Mouse (Mus musculus) ES-Bruce4 (cell line): ENCODE data around the gene Marc1. TPM values are rescaled to one million over a fixed set of nuclear protein-coding genes. Genes with fewer than 3 reads are reported as not detected.
A peak's percentile ranks its signal among the peaks of the same experiment; 100 is the strongest.

Experiments used
- H3K27ac ChIP-seq: 2 replicates; pipeline ENCODE4 v1.5.1; 2012; ENCODE audit warnings: low read length, inconsistent platforms; ENCODE audit not compliant: insufficient read depth
- H3K27me3 ChIP-seq: 2 replicates; pipeline ENCODE4 v1.6.1; 2012; ENCODE audit warnings: mild to moderate bottlenecking, low read length, inconsistent platforms; ENCODE audit not compliant: control insufficient read depth, poor library complexity, insufficient read depth, severe bottlenecking
- H3K36me3 ChIP-seq: 2 replicates; pipeline ENCODE4 v1.6.1; 2012; ENCODE audit warnings: inconsistent platforms, mild to moderate bottlenecking, low read length, moderate library complexity; ENCODE audit not compliant: control insufficient read depth, poor library complexity, insufficient read depth, severe bottlenecking
- H3K4me1 ChIP-seq: one replicate; pipeline ENCODE4 v1.8.1; 2011; ENCODE audit warnings: low read length; ENCODE audit not compliant: control insufficient read depth, insufficient read depth
- H3K4me3 ChIP-seq: 2 replicates; pipeline ENCODE4 v1.5.1; 2011; ENCODE audit warnings: low read depth, mild to moderate bottlenecking, low read length
- H3K9ac ChIP-seq: 2 replicates; pipeline ENCODE4 v1.6.1; 2012; ENCODE audit warnings: low read depth, mild to moderate bottlenecking, inconsistent platforms; ENCODE audit not compliant: poor library complexity, severe bottlenecking
- H3K9me3 ChIP-seq: replicated peaks from 2 replicates; pipeline ENCODE4 v1.6.1; 2012; ENCODE audit warnings: mild to moderate bottlenecking, low read length, inconsistent platforms; ENCODE audit not compliant: control insufficient read depth, poor library complexity, insufficient read depth, severe bottlenecking
- CTCF ChIP-seq: IDR thresholded peaks from one replicate; pipeline ENCODE4 v1.8.1; 2011; ENCODE audit warnings: low read depth, low read length
- EP300 ChIP-seq: IDR thresholded peaks from 2 replicates; pipeline ENCODE4 v1.6.1; 2011; ENCODE audit warnings: low read depth, low read length; ENCODE audit not compliant: insufficient read depth
- POLR2A ChIP-seq: IDR thresholded peaks from one replicate; pipeline ENCODE4 v1.8.1; 2011; ENCODE audit warnings: low read length; ENCODE audit not compliant: insufficient read depth
- polyA plus RNA-seq: library from polyadenylated mRNA; stranded (reverse); fragments of >200 nt; gene quantifications from 2 replicates; pipeline ENCODE4 v1.2.4, GENCODE M21; 2011; ENCODE audit warnings: low read depth; ENCODE audit not compliant: missing spikeins, insufficient read depth, insufficient read length

Marc1 gene
- not detected in 2 replicates for polyA plus RNA-seq

GRCm38 (mm10) chr1:184810780-184811575, at the start of gene Marc1:
TSS of gene Marc1 (minus strand) at chr1:184811313.
- no peak within 1 kb of the TSS for H3K27ac ChIP-seq
- no peaks in the 10 kb centered on the region for H3K4me1 ChIP-seq
- no peaks in the 10 kb centered on the region for H3K9me3 ChIP-seq
- peak within 1 kb of the TSS; percentile 7; the same call in 1 of the 2 replicates for H3K9ac ChIP-seq
- H3K36me3 ChIP-seq, result no peaks in the 10 kb centered on the region
- peak within 1 kb of the TSS; percentile 49 for H3K4me3 ChIP-seq
- H3K27me3 ChIP-seq, result no peaks in the 10 kb centered on the region
- TF ChIP-seq CTCF, result no peak
- no peak for TF ChIP-seq EP300
- no peak for TF ChIP-seq POLR2A

DNA sequence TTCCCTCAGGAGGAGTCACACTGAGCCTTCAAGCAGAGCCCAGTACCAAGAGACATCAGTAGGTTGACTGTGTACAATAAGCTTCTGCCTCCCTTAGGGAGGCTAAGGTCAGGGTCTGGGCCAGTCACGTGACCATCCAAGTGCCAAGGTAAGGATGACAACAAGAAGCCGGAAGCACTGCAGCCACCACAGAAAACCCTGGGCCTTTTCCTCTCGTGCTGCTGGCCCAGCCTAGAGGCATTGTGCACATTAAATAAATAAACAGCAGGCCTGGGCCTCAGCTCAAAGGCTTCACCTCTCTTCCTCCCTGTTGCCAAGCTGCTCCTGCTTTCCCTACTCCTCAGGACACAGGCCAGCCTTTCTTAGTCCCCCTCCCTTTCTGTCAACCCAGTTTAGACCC, 49.2 kb upstream of the Marc1 start:
- no peaks in the 10 kb centered on the region for H3K4me1 ChIP-seq
- H3K27ac ChIP-seq, result no peak overlapping the region
- no peak for TF ChIP-seq POLR2A
- no peak for TF ChIP-seq CTCF
- no peak for TF ChIP-seq EP300
- no peaks in the 10 kb centered on the region for H3K36me3 ChIP-seq
- no peaks in the 10 kb centered on the region for H3K9me3 ChIP-seq
- H3K27me3 ChIP-seq, result no peaks in the 10 kb centered on the region
- no peak overlapping the region for H3K4me3 ChIP-seq
- H3K9ac ChIP-seq, result no peak overlapping the region

DNA sequence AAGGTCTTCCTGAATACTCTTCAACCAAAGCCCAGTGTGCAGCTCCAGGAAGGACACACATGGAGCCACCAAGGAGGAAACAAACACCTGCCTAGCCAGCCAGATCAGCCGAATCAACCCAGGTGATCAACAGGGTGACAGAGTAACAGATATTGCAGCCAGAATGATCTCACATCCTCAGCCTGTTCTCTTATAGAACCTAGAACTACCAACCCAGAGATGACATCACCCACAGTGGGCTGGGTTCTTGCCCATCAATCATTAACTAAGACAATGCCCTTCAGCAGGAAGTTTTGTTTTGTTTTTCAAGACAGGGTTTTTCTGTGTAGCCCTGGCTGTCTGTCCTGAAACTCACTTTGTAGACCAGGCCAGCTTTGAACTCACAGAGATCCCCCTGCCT, 47.1 kb upstream of the Marc1 start:
- H3K4me1 ChIP-seq, result no peaks in the 10 kb centered on the region
- TF ChIP-seq POLR2A, result no peak
- no peak for TF ChIP-seq EP300
- TF ChIP-seq CTCF, result no peak
- no peaks in the 10 kb centered on the region for H3K36me3 ChIP-seq
- no peaks in the 10 kb centered on the region for H3K9me3 ChIP-seq
- no peak overlapping the region for H3K9ac ChIP-seq
- no peaks in the 10 kb centered on the region for H3K27me3 ChIP-seq
- H3K27ac ChIP-seq, result no peak overlapping the region
- H3K4me3 ChIP-seq, result no peak overlapping the region

- no peaks in the 10 kb centered on the region for H3K9me3 ChIP-seq
- H3K9ac ChIP-seq, result no peak overlapping the region
- no peak for TF ChIP-seq EP300
- TF ChIP-seq CTCF, result no peak
- TF ChIP-seq POLR2A, result no peak
- H3K4me3 ChIP-seq, result no peak overlapping the region
- no peaks in the 10 kb centered on the region for H3K27me3 ChIP-seq
- no peak overlapping the region for H3K27ac ChIP-seq
- H3K4me1 ChIP-seq, result no peaks in the 10 kb centered on the region
- no peaks in the 10 kb centered on the region for H3K36me3 ChIP-seq
Measured at GRCm38 (mm10) chr1:184857216-184857615, 46.1 kb upstream of the Marc1 start.

GRCm38 (mm10) chr1:184853922-184854321, 42.8 kb upstream of the Marc1 start:
- Histone ChIP-seq H3K27me3 (no peaks in the 10 kb centered on the region), H3K9ac (no peak overlapping the region), H3K4me3 (no peak overlapping the region), H3K4me1 (no peaks in the 10 kb centered on the region), H3K36me3 (no peaks in the 10 kb centered on the region), H3K9me3 (no peaks in the 10 kb centered on the region), H3K27ac (no peak overlapping the region)
- TF ChIP-seq POLR2A, result no peak
- no peak for TF ChIP-seq EP300
- TF ChIP-seq CTCF, result no peak

- Histone ChIP-seq H3K27me3 (no peaks in the 10 kb centered on the region), H3K9me3 (no peaks in the 10 kb centered on the region), H3K27ac (no peak overlapping the region), H3K9ac (no peak overlapping the region), H3K36me3 (no peaks in the 10 kb centered on the region), H3K4me1 (no peaks in the 10 kb centered on the region), H3K4me3 (no peak overlapping the region)
- TF ChIP-seq POLR2A (no peak), CTCF (peak; percentile 65), EP300 (no peak)
Measured at GRCm38 (mm10) chr1:184853339-184853738, 42.2 kb upstream of the Marc1 start.
